Mouse (Mus musculus) forebrain, embryonic 14.5 days (tissue): ENCODE results near the gene Ap5z1. TPM values are rescaled to one million over a fixed set of nuclear protein-coding genes. Genes with fewer than 3 reads are reported as not detected.
A peak's percentile ranks its signal among the peaks of the same experiment; 100 is the strongest.

Experiments used
- ATAC-seq: fragments of 200-750 bp; cut with Nextera tagmentation; 2 replicates; pipeline ENCODE4 v1.8.0; 2017; ENCODE audit warnings: mild to moderate bottlenecking, moderate library complexity
- DNase-seq: peaks from one replicate; pipeline ENCODE4 v3.0.0-alpha.2; 2015; ENCODE audit warnings: low spot score
- H3K27ac ChIP-seq: fragments of 300-500 bp; sonication (generic); 2 replicates; pipeline ENCODE4 v1.5.1; 2014; ENCODE audit warnings: low read depth, mild to moderate bottlenecking, control low read depth, low read length, moderate library complexity
- H3K27me3 ChIP-seq: fragments of 300-500 bp; sonication (generic); replicated peaks from 2 replicates; pipeline ENCODE4 v1.6.1; 2014; ENCODE audit warnings: low read length, control low read depth, mixed read lengths; ENCODE audit not compliant: control insufficient read depth, insufficient read depth
- H3K36me3 ChIP-seq: fragments of 300-500 bp; sonication (generic); 2 replicates; pipeline ENCODE4 v1.6.1; 2014; ENCODE audit warnings: low read length, control low read depth; ENCODE audit not compliant: control insufficient read depth, insufficient read depth
- H3K4me1 ChIP-seq: fragments of 300-500 bp; sonication (generic); 2 replicates; pipeline ENCODE4 v1.6.1; 2014; ENCODE audit warnings: antibody characterized with exemption, low read length, control low read depth; ENCODE audit not compliant: control insufficient read depth, insufficient read depth
- H3K4me2 ChIP-seq: fragments of 300-500 bp; sonication (generic); 2 replicates; pipeline ENCODE4 v1.6.1; 2014; ENCODE audit warnings: mild to moderate bottlenecking, control low read depth, low read length
- H3K4me3 ChIP-seq: fragments of 300-500 bp; sonication (generic); 2 replicates; pipeline ENCODE4 v1.5.1; 2014; ENCODE audit warnings: low read depth, low read length, control low read depth
- H3K9ac ChIP-seq: fragments of 300-500 bp; sonication (generic); 2 replicates; pipeline ENCODE4 v1.6.1; 2014; ENCODE audit warnings: mild to moderate bottlenecking, low read length, control low read depth, moderate library complexity
- H3K9me3 ChIP-seq: fragments of 300-500 bp; sonication (generic); replicated peaks from 2 replicates; pipeline ENCODE4 v1.6.1; 2016; ENCODE audit warnings: low read length, control low read depth, mixed read lengths; ENCODE audit not compliant: control insufficient read depth
- WGBS: fragments of 180-500 bp; shearing (Covaris S2); extraction: QIAGEN DNeasy Blood & Tissue Kit; methylation state at CpG from one replicate; pipeline ENCODE4 v1.1.7; 2014; 5-methylcytosine and 5-hydroxymethylcytosine counted together
- polyA plus RNA-seq: library from polyadenylated mRNA; unstranded; fragments of >200 nt; fragmentation: Nextera tagmentation; extraction: Ambion mirVana; gene quantifications from 2 replicates; pipeline ENCODE4 v1.2.1, GENCODE M21; 2014

Ap5z1 gene
- polyA plus RNA-seq, 1 experiment from 2014 or later = 9.4 TPM

DNA sequence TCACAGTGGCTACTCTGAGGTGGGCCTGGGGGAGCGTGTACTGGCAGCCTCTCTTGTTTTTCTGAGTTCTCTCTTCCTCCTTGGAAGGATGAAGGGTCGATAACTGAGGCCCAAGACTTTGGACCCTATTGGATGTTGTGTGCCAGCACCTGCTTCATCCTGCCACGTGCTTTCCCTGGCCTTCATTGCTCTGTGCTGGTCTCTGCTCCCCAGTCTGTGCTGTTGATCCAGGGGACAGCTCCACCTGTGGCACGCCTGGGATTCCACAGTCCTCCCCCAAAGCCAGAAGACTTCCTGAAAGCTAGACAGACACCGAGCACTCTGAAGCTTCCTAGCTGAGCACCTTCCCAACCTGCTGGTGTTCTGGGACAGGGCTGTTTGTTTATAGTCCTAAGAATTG lies 41.9 kb upstream of the Ap5z1 start:
- ATAC-seq = no peak

DNA sequence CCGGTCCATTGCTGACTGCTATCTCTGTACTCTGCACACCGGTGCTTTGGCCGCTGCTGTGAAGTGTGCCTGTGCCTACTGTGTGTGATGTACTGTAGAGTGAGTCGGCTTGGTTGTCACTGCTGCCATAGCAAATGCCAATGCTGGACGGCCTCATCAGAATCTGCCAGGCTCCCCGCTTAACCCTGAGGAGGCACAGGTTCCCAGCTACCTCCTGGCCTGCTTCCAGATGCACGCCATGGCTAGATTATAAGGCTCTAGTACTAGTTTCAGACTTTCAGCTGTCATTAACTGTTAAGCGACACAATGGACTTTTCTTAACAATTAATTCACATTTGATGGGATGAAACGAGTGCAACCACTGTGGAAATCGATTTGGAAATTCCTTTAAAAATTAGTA lies 40.6 kb upstream of the Ap5z1 start:
- H3K9me3 ChIP-seq = no peaks in the 10 kb centered on the region
- no peak overlapping the region for H3K4me3 ChIP-seq
- H3K36me3 ChIP-seq = peaks cover 4% of the 10 kb centered on the region; the same call in 1 of the 2 replicates
- H3K27ac ChIP-seq = 0 out of 2 replicates have a peak overlapping the region, but pooled peaks have one; percentile 21
- H3K9ac ChIP-seq = no peak overlapping the region
- no peaks in the 10 kb centered on the region for H3K27me3 ChIP-seq
- peaks cover 10% of the 10 kb centered on the region; the same call in 1 of the 2 replicates for H3K4me1 ChIP-seq
- WGBS = 75% methylated on average over 10 of the region's 10 CpGs
- DNase-seq = no peak
- H3K4me2 ChIP-seq = no peak overlapping the region
- ATAC-seq = no peak

More for the DNA sequence above, 41.9 kb upstream of the Ap5z1 start:
- 90% methylated on average over 5 of the region's 5 CpGs for WGBS
- no peak for DNase-seq
- no peaks in the 10 kb centered on the region for H3K9me3 ChIP-seq
- H3K27me3 ChIP-seq = no peaks in the 10 kb centered on the region
- peaks cover 4% of the 10 kb centered on the region; the same call in 1 of the 2 replicates for H3K36me3 ChIP-seq
- H3K4me3 ChIP-seq = no peak overlapping the region
- H3K27ac ChIP-seq = no peak overlapping the region
- no peak overlapping the region for H3K9ac ChIP-seq
- peaks cover 10% of the 10 kb centered on the region; the same call in 1 of the 2 replicates for H3K4me1 ChIP-seq
- H3K4me2 ChIP-seq = no peak overlapping the region

DNA sequence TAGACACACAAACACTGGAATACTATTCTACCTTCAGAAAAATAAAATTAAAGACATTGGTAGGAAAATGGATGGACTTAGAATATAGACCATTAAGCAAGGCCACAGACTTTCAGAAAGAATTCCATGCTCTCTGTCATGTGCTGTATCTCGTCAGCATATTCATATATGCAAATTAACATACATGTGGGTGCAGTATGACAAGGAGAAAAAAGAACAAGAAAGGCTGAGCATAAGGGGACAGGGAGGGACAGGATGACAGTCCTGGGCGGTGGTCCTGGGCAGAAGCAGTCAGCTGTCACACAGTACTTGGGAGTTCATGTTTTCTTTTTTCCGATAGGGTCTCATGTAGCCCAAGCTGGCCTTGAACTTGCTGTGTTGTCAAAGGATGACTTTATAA lies 40.0 kb upstream of the Ap5z1 start:
- Histone ChIP-seq H3K4me1 (peaks cover 10% of the 10 kb centered on the region; the same call in 1 of the 2 replicates), H3K36me3 (peaks cover 4% of the 10 kb centered on the region; the same call in 1 of the 2 replicates), H3K9me3 (no peaks in the 10 kb centered on the region), H3K9ac (no peak overlapping the region), H3K4me2 (no peak overlapping the region), H3K27ac (peak overlapping the region; percentile 21; the same call in 1 of the 2 replicates), H3K4me3 (no peak overlapping the region), H3K27me3 (no peaks in the 10 kb centered on the region)
- DNase-seq (no peak), ATAC-seq (peak; percentile 81; the same call in 1 of the 2 replicates)
- WGBS = 44% methylated on average over 3 of the region's 3 CpGs

DNA sequence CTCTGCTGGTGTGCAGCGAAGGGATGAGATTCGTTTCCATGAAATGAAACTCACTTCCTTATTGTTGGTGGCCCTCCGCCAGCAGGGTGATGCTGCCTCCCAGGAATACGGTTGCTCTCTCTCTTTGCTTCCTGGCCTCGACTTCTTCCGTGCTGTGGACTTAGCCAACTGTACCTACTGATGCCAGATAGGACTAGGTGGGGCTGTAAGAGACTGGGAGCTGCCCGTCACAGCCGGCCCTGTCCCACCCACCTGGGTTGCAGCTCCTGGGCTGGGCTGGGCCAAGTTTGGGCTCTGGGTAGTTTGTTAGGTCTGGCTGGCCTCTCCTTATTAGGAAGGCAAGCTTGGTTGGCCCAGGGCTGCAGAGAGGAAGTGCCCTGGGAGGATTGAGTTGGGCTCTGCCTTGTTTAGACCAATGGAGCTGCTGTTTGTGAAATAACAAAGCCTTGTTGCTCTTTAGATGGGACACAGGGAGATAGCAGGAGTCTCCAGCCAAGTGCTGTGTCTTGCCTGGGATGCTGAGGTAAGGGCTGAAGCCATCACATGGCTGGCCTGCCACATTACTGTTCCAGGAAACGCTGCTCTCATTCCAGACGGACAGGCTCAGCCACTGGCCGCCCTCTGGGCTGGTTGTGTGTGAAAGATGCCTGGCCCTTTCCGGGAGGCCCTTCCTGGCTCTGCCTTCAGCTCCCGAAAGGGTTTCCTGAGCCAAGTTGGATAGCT lies 39.0 kb upstream of the Ap5z1 start:
- Histone ChIP-seq H3K27me3 (no peaks in the 10 kb centered on the region), H3K4me3 (no peak overlapping the region), H3K27ac (peak overlapping the region; percentile 5; the same call in 1 of the 2 replicates), H3K9ac (no peak overlapping the region), H3K9me3 (no peaks in the 10 kb centered on the region), H3K4me2 (no peak overlapping the region), H3K4me1 (peaks cover 10% of the 10 kb centered on the region; the same call in 1 of the 2 replicates), H3K36me3 (peaks cover under 1% of the 10 kb centered on the region; the same call in 1 of the 2 replicates)
- ATAC-seq = no peak
- DNase-seq = no peak
- WGBS = 80% methylated on average over 13 of the region's 13 CpGs

DNA sequence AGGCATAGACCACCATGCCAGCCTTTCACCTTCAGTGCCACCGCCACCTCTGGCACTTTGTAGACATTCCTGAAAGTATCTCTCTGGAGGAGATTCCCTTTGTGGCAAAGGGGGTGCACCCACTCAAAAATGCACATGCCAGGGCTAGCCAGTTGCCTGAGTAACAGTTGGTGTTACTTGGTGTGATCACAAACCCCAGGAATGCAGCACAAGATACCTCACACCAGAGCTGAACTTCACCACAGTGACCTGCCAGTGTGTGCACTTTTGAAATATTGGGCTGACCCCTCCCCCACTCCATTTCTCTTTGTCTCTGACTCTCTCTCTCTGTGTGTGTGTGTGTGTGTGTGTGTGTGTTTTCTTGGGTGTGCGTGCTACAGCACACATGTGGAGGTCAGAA lies 37.3 kb upstream of the Ap5z1 start:
- DNase-seq = no peak
- no peak overlapping the region for H3K9ac ChIP-seq
- no peaks in the 10 kb centered on the region for H3K27me3 ChIP-seq
- 86% methylated on average over 2 of the region's 2 CpGs for WGBS
- peaks cover 10% of the 10 kb centered on the region; the same call in 1 of the 2 replicates for H3K4me1 ChIP-seq
- H3K27ac ChIP-seq = no peak overlapping the region
- no peak for ATAC-seq
- no peaks in the 10 kb centered on the region for H3K9me3 ChIP-seq
- H3K36me3 ChIP-seq = no peaks in the 10 kb centered on the region
- H3K4me3 ChIP-seq = no peak overlapping the region
- H3K4me2 ChIP-seq = no peak overlapping the region

DNA sequence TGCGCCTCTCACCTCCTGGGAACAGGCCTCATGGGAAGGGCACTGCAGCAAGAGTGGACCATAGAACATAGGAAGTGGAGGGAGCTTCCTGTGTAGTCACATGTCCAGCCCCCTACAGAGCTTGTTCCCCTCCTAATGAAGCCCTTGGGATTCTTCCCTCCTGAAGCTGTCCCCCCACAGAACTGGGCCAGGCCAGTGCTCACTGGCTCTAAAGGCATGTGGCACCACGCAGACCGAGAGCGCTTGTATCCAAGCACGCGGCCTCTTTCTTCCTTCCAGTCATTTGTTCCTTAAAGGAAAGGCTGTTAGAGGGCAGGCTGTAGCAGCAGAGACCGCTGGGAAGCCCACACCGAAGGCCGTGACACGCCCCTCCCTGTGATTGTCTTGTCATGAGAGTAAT lies 35.9 kb upstream of the Ap5z1 start:
- DNase-seq (no peak), ATAC-seq (no peak)
- Histone ChIP-seq H3K4me1 (peaks cover 10% of the 10 kb centered on the region; the same call in 1 of the 2 replicates), H3K36me3 (no peaks in the 10 kb centered on the region), H3K27me3 (no peaks in the 10 kb centered on the region), H3K27ac (no peak overlapping the region), H3K4me2 (no peak overlapping the region), H3K9ac (no peak overlapping the region), H3K9me3 (no peaks in the 10 kb centered on the region), H3K4me3 (no peak overlapping the region)
- WGBS = 72% methylated on average over 10 of the region's 10 CpGs

DNA sequence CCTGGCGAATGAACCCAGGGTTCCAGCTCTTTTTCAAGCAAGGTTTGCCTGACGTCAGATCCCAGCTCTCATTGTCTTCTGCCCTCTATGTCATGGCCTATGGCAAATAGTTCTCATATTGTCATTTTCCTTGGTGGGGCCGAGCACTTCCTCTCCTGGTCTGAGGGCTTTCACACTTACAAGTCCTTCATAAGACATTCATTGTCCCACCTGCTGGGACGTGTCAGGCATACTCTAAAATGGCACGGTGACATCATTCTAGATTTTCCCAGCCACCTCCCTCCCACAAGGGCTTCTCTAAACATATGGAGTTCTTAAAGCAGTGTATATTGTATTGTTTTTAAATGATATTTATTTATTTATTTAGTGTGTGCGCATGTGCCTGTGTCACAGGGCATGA lies 35.1 kb upstream of the Ap5z1 start:
- H3K9ac ChIP-seq = no peak overlapping the region
- H3K9me3 ChIP-seq = no peaks in the 10 kb centered on the region
- DNase-seq = no peak
- H3K27me3 ChIP-seq = no peaks in the 10 kb centered on the region
- H3K4me1 ChIP-seq = peaks cover 3% of the 10 kb centered on the region; the same call in 1 of the 2 replicates
- WGBS = 72% methylated on average over 6 of the region's 6 CpGs
- no peak overlapping the region for H3K4me3 ChIP-seq
- H3K36me3 ChIP-seq = no peaks in the 10 kb centered on the region
- no peak overlapping the region for H3K27ac ChIP-seq
- ATAC-seq = no peak
- no peak overlapping the region for H3K4me2 ChIP-seq

DNA sequence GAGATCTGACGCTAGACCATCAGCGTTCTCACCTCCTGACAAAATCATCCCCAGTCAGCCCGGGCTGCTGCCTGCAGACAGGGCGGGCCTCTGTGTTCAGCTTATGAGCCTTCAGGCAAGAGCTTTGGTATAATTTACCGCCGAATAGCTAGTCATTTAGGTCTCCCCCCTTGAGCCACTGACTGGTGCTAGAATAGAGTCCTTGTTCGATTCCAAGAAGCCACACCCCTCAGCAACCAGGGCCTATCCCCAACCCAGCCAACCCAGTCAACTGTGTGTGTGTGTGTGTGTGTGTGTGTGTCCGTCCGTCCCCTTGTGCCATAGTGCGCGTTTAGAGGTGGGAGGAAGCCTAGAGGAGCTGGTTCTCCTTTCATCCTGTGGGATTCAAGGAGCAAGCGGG lies 32.7 kb upstream of the Ap5z1 start:
- H3K9ac ChIP-seq = no peak overlapping the region
- H3K4me1 ChIP-seq = no peaks in the 10 kb centered on the region; the same call in 1 of the 2 replicates
- peaks cover 11% of the 10 kb centered on the region for H3K36me3 ChIP-seq
- H3K27ac ChIP-seq = no peak overlapping the region
- no peaks in the 10 kb centered on the region for H3K27me3 ChIP-seq
- 59% methylated on average over 12 of the region's 12 CpGs for WGBS
- H3K4me2 ChIP-seq = no peak overlapping the region
- no peak for DNase-seq
- no peak for ATAC-seq
- no peak overlapping the region for H3K4me3 ChIP-seq
- H3K9me3 ChIP-seq = no peaks in the 10 kb centered on the region

DNA sequence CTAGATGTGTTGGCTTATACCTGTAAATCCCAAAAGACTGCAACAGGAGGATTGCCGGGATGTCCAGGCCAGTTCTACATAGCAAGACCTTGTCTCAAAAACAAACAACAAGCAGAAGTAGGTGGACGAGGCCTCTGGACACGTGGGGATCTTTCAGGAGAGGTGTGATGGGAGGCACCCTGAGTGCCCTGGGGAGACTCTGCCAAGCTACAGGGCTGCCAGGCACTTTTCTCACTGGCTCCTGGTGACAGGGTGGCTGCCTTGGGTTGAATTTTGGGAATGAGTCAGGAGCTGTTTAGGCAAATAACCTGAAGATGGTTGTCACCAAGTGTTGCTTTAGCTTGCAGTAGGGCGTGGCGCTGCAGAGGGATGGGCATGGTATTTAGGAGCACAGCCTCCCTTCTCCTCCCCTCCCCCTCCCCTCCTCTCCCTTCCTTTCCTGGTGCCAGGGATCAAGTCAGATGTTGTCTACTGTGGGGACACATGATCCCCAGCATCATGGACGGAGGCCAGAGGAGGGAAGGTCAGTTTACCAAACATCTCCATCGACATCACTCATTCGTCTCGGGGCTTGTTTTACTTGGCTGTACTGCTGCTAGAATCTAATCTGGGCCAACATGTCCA lies 31.8 kb upstream of the Ap5z1 start:
- H3K4me2 ChIP-seq = no peak overlapping the region
- WGBS = 90% methylated on average over 9 of the region's 9 CpGs

More for the DNA sequence above, 31.8 kb upstream of the Ap5z1 start:
- H3K4me3 ChIP-seq = no peak overlapping the region
- ATAC-seq (no peak), DNase-seq (no peak)
- H3K9ac ChIP-seq = no peak overlapping the region
- H3K36me3 ChIP-seq = peaks cover 19% of the 10 kb centered on the region
- H3K27ac ChIP-seq = no peak overlapping the region
- no peaks in the 10 kb centered on the region; the same call in 1 of the 2 replicates for H3K4me1 ChIP-seq
- no peaks in the 10 kb centered on the region for H3K9me3 ChIP-seq
- H3K27me3 ChIP-seq = no peaks in the 10 kb centered on the region
